Mouse (Mus musculus) midbrain, embryonic 10.5 days (tissue): ENCODE data around the gene Ick. TPM values are rescaled to one million over a fixed set of nuclear protein-coding genes. Genes with fewer than 3 reads are reported as not detected.

Experiments
- DNase-seq: peaks from one replicate; pipeline ENCODE4 v3.0.0-alpha.2; 2017; ENCODE audit warnings: low spot score
- H3K27ac ChIP-seq: fragments of 300-500 bp; sonication (generic); replicated peaks from 2 replicates; pipeline ENCODE4 v1.5.1; 2016; ENCODE audit warnings: mild to moderate bottlenecking
- H3K27me3 ChIP-seq: fragments of 300-500 bp; sonication (generic); 2 replicates; pipeline ENCODE4 v1.6.1; 2016; ENCODE audit warnings: low read depth, mild to moderate bottlenecking; ENCODE audit not compliant: poor library complexity, severe bottlenecking
- H3K36me3 ChIP-seq: fragments of 300-500 bp; sonication (generic); 2 replicates; pipeline ENCODE4 v1.6.1; 2016; ENCODE audit warnings: mild to moderate bottlenecking, moderate library complexity
- H3K4me1 ChIP-seq: fragments of 300-500 bp; sonication (generic); 2 replicates; pipeline ENCODE4 v1.6.1; 2016
- H3K4me3 ChIP-seq: fragments of 300-500 bp; sonication (generic); 2 replicates; pipeline ENCODE4 v1.5.1; 2016; ENCODE audit warnings: mild to moderate bottlenecking, moderate library complexity
- H3K9me3 ChIP-seq: fragments of 300-500 bp; sonication (generic); replicated peaks from 2 replicates; pipeline ENCODE4 v1.6.1; 2016; ENCODE audit warnings: mild to moderate bottlenecking
- WGBS: fragments of 180-500 bp; shearing (Covaris S2); methylation state at CpG from one replicate; pipeline ENCODE4 v1.1.7; 2016; 5-methylcytosine and 5-hydroxymethylcytosine counted together
- polyA plus RNA-seq: library from polyadenylated mRNA; unstranded; fragments of >200 nt; fragmentation: Nextera tagmentation; extraction: Ambion mirVana; gene quantifications from 2 replicates; pipeline ENCODE4 v1.2.1, GENCODE M21; 2016

Gene Ick
- polyA plus RNA-seq, 1 experiment from 2014 or later: 33.5 TPM

DNA sequence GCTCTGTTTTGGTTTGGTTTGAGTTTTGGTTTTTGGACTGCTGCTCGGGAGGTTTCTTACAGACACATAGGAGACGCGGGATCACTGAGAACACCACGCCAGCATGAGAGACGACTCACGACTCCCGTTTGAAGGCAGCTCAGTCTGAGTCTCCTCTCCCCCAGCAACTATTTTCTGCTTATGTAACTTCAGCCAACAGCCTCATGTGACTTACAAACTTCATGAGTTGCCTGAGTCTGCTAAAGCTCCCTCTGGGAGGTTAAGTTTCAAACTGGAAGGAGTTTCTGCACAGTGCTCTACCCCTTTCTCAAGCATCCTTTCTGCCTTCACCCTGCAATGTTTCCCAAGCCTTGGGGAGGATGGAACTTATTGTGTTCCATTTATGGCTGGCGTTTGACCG is 76.7 kb downstream of the Ick start:
- 93% methylated on average over 9 of the region's 9 CpGs for WGBS
- Histone ChIP-seq H3K36me3 (no peaks in the 10 kb centered on the region), H3K27me3 (peaks cover 24% of the 10 kb centered on the region; the same call in 1 of the 2 replicates), H3K9me3 (no peaks in the 10 kb centered on the region), H3K4me1 (peaks cover 5% of the 10 kb centered on the region), H3K27ac (no peak overlapping the region), H3K4me3 (no peak overlapping the region)
- DNase-seq: no peak

- Histone ChIP-seq H3K4me3 (no peak overlapping the region), H3K27me3 (peaks cover 28% of the 10 kb centered on the region; the same call in 1 of the 2 replicates), H3K4me1 (peaks cover 37% of the 10 kb centered on the region), H3K27ac (no peak overlapping the region), H3K36me3 (no peaks in the 10 kb centered on the region), H3K9me3 (no peaks in the 10 kb centered on the region)
- 89% methylated on average over 8 of the region's 8 CpGs for WGBS
- DNase-seq: no peak
Measured at GRCm38 (mm10) chr9:78188910-78189309, 79.9 kb downstream of the Ick start.

GRCm38 (mm10) chr9:78190651-78191634 is 82.0 kb downstream of the Ick start:
- no peak overlapping the region; the same call in 1 of the 2 replicates for H3K27ac ChIP-seq
- 2% methylated on average over 19 of the region's 19 CpGs for WGBS
- peak; percentile 17 for DNase-seq
- peaks cover 51% of the 10 kb centered on the region for H3K4me1 ChIP-seq
- H3K36me3 ChIP-seq: no peaks in the 10 kb centered on the region
- peak overlapping the region; percentile 56 for H3K4me3 ChIP-seq
- H3K27me3 ChIP-seq: peaks cover 28% of the 10 kb centered on the region; the same call in 1 of the 2 replicates
- H3K9me3 ChIP-seq: no peaks in the 10 kb centered on the region

- peak overlapping the region; percentile 14 for H3K27ac ChIP-seq
- H3K27me3 ChIP-seq: peaks cover 28% of the 10 kb centered on the region; the same call in 1 of the 2 replicates
- under 1% methylated on average over 18 of the region's 18 CpGs for WGBS
- no peaks in the 10 kb centered on the region for H3K36me3 ChIP-seq
- peak; percentile 71 for DNase-seq
- H3K4me1 ChIP-seq: peaks cover 51% of the 10 kb centered on the region
- H3K4me3 ChIP-seq: peak overlapping the region; percentile 56
- no peaks in the 10 kb centered on the region for H3K9me3 ChIP-seq
Measured at GRCm38 (mm10) chr9:78191736-78192135, 82.7 kb downstream of the Ick start.

GRCm38 (mm10) chr9:78193902-78194597 is 85.1 kb downstream of the Ick start:
- peak; percentile 44 for DNase-seq
- Histone ChIP-seq H3K27me3 (peaks cover 19% of the 10 kb centered on the region; the same call in 1 of the 2 replicates), H3K9me3 (no peaks in the 10 kb centered on the region), H3K4me3 (no peak overlapping the region), H3K4me1 (peaks cover 51% of the 10 kb centered on the region), H3K36me3 (no peaks in the 10 kb centered on the region), H3K27ac (no peak overlapping the region)
- WGBS: 51% methylated on average over 9 of the region's 9 CpGs

DNA sequence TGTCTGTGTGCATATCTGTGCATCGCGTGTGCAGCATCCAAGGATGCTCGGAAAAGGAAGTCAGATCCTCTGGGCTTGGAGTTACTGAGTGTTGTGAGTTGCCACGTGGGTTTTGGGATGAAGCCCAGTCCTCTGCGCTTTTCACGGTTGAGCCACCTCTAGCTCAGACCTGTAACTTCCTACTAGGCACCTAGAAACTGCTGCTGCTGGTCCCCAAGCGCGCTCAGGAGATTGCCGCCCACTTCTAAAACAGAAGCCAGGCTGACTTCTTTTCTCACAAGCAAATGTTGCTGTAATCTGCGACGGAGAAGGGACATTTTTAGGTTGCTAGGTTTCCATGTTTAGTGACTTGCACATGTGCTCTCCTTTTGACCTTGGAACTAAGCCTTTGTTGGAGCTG is 86.0 kb downstream of the Ick start:
- peaks cover 51% of the 10 kb centered on the region for H3K4me1 ChIP-seq
- DNase-seq: no peak
- H3K4me3 ChIP-seq: no peak overlapping the region
- H3K9me3 ChIP-seq: no peaks in the 10 kb centered on the region
- no peak overlapping the region for H3K27ac ChIP-seq
- 84% methylated on average over 11 of the region's 11 CpGs for WGBS
- no peaks in the 10 kb centered on the region for H3K36me3 ChIP-seq
- H3K27me3 ChIP-seq: peaks cover 9% of the 10 kb centered on the region; the same call in 1 of the 2 replicates

DNA sequence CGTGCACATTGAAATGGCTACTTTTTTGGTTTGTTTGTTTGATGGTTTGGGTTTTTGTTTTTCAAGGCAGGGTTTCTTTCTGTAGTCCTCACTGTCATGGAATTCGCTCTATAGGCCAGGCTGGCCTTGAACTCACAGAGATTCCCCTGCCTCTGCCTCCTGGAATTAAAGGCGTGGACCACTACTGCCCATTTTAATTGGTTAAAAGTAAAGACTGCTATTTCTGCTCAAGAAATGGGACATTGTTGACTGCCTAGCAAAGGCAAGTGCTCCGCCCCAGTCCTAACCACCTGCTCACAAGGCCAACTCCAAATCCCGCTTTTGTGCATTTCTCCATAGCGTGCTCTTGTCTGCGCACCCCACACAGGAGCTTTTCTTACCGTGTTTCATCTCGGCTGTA is 88.8 kb downstream of the Ick start:
- Histone ChIP-seq H3K36me3 (no peaks in the 10 kb centered on the region), H3K4me1 (peaks cover 24% of the 10 kb centered on the region), H3K9me3 (no peaks in the 10 kb centered on the region), H3K27me3 (no peaks in the 10 kb centered on the region), H3K4me3 (no peak overlapping the region), H3K27ac (no peak overlapping the region)
- no peak for DNase-seq
- 95% methylated on average over 9 of the region's 9 CpGs for WGBS

DNA sequence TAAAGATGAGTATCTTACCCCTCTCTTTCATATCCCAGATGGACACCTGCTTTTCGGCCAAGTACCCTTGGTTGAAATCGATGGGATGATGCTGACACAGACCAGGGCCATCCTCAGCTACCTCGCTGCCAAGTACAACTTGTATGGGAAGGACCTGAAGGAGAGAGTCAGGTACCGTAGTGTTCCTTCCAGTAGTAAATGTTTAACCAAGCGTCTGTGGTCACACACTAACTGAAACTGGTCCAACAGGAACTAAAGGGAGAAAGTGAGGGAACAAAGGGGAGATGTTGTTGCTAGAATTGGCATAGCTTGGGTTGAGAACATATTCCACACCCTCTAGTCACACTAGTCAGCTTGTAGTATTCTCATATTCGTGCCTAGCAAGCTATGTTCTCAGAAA is 95.2 kb downstream of the Ick start:
- Histone ChIP-seq H3K4me3 (no peak overlapping the region), H3K4me1 (no peaks in the 10 kb centered on the region), H3K9me3 (no peaks in the 10 kb centered on the region), H3K36me3 (peaks cover 8% of the 10 kb centered on the region), H3K27me3 (no peaks in the 10 kb centered on the region), H3K27ac (no peak overlapping the region)
- 90% methylated on average over 6 of the region's 6 CpGs for WGBS
- no peak for DNase-seq

DNA sequence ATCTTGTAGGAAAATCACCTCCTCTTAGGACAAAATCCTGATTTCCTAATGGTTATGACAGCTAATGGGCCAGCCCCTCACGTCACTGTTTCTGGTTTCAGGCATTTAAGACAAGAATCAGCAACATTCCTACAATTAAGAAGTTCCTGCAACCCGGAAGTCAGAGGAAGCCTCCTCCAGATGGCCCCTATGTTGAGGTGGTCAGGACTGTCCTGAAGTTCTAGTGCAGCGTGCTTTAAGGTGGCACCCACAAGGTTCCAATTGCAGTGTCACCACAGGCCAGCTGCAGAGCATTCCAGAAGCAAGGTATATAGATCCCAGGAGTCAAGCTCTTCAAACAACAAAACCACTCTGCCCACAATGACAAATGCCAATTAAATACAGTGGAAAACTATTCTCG is 100.0 kb downstream of the Ick start:
- Histone ChIP-seq H3K4me3 (no peak overlapping the region), H3K4me1 (no peaks in the 10 kb centered on the region), H3K36me3 (peaks cover 14% of the 10 kb centered on the region), H3K27me3 (no peaks in the 10 kb centered on the region), H3K9me3 (no peaks in the 10 kb centered on the region), H3K27ac (no peak overlapping the region)
- WGBS: 78% methylated on average over 4 of the region's 4 CpGs
- DNase-seq: no peak

GRCm38 (mm10) chr9:78210079-78210478 is 101.1 kb downstream of the Ick start:
- H3K36me3 ChIP-seq: peaks cover 14% of the 10 kb centered on the region
- no peak for DNase-seq
- no peak overlapping the region for H3K4me3 ChIP-seq
- no peaks in the 10 kb centered on the region for H3K4me1 ChIP-seq
- no peaks in the 10 kb centered on the region for H3K27me3 ChIP-seq
- no peaks in the 10 kb centered on the region for H3K9me3 ChIP-seq
- no peak overlapping the region for H3K27ac ChIP-seq
- 90% methylated on average over 3 of the region's 3 CpGs for WGBS

- whole genome bisulfite sequencing: 93% methylated on average over 2 of the region's 2 CpGs
- no peak for DNase-seq
Measured at GRCm38 (mm10) chr9:78210821-78211220, 101.8 kb downstream of the Ick start.

GRCm38 (mm10) chr9:78211521-78211920 is 102.5 kb downstream of the Ick start:
- 93% methylated on average over 3 of the region's 3 CpGs for WGBS
- peaks cover 11% of the 10 kb centered on the region for H3K36me3 ChIP-seq

More at GRCm38 (mm10) chr9:78210821-78211220, 101.8 kb downstream of the Ick start:
- Histone ChIP-seq H3K27me3 (no peaks in the 10 kb centered on the region), H3K36me3 (peaks cover 11% of the 10 kb centered on the region), H3K4me3 (no peak overlapping the region), H3K27ac (no peak overlapping the region), H3K9me3 (no peaks in the 10 kb centered on the region), H3K4me1 (no peaks in the 10 kb centered on the region)

More at GRCm38 (mm10) chr9:78211521-78211920, 102.5 kb downstream of the Ick start:
- H3K4me1 ChIP-seq: no peaks in the 10 kb centered on the region
- no peak for DNase-seq
- no peak overlapping the region for H3K27ac ChIP-seq
- H3K4me3 ChIP-seq: no peak overlapping the region
- no peaks in the 10 kb centered on the region for H3K27me3 ChIP-seq
- no peaks in the 10 kb centered on the region for H3K9me3 ChIP-seq
